Mouse (Mus musculus) ES-E14 (cell line): ENCODE data around the gene Gm17720. TPM values are rescaled to one million over a fixed set of nuclear protein-coding genes. Genes with fewer than 3 reads are reported as not detected.

Experiments
- DNase-seq: peaks from one replicate; pipeline ENCODE4 v3.0.0-alpha.2; 2013; ENCODE audit warnings: low read depth, low spot score
- H3K27ac ChIP-seq: 2 replicates; pipeline ENCODE4 v1.5.1; 2012; ENCODE audit warnings: low read depth, mild to moderate bottlenecking, low read length, moderate library complexity, mixed read lengths; ENCODE audit not compliant: poor library complexity, insufficient read depth, severe bottlenecking
- H3K36me3 ChIP-seq: 2 replicates; pipeline ENCODE4 v1.6.1; 2012; ENCODE audit warnings: mild to moderate bottlenecking, low read length, moderate library complexity, mixed read lengths; ENCODE audit not compliant: control insufficient read depth, poor library complexity, insufficient read depth, severe bottlenecking
- H3K4me1 ChIP-seq, 2 experiments: fragments of 150-350 bp in 1 of 2; sonication (generic) in 1 of 2; 2 replicates each; pipeline ENCODE4 v1.6.1; 2012; ENCODE audit warnings: low read length in 2 of 2, mild to moderate bottlenecking in 1 of 2, mixed read lengths in 1 of 2; ENCODE audit not compliant: control insufficient read depth in 2 of 2, insufficient read depth in 2 of 2, poor library complexity in 1 of 2
- H3K4me3 ChIP-seq, 2 experiments: fragments of 150-350 bp in 1 of 2; sonication (generic) in 1 of 2; 2 replicates each; pipeline ENCODE4 v1.5.1; 2012; ENCODE audit warnings: low read length in 2 of 2, low read depth in 1 of 2, mild to moderate bottlenecking in 1 of 2, mixed read lengths in 1 of 2; ENCODE audit not compliant: insufficient read depth in 1 of 2, poor library complexity in 1 of 2, severe bottlenecking in 1 of 2
- H3K9ac ChIP-seq: 2 replicates; pipeline ENCODE4 v1.6.1; 2012; ENCODE audit warnings: low read depth, mild to moderate bottlenecking, low read length, mixed read lengths; ENCODE audit not compliant: poor library complexity, insufficient read depth, severe bottlenecking
- H3K9me3 ChIP-seq: fragments of 150-350 bp; sonication (generic); 2 replicates; pipeline ENCODE4 v1.6.1; 2012; ENCODE audit warnings: low read depth, mild to moderate bottlenecking, low read length; ENCODE audit not compliant: control insufficient read depth, insufficient read depth
- CHD2 ChIP-seq: IDR thresholded peaks from 2 replicates; pipeline ENCODE4 v1.6.1; 2014; ENCODE audit warnings: mild to moderate bottlenecking, low read depth, low read length, inconsistent platforms
- HCFC1 ChIP-seq: IDR thresholded peaks from 2 replicates; pipeline ENCODE4 v1.6.1; 2012; ENCODE audit warnings: low read length, inconsistent platforms, borderline replicate concordance; ENCODE audit not compliant: insufficient read depth
- MAFK ChIP-seq: IDR thresholded peaks from 2 replicates; pipeline ENCODE4 v1.6.1; 2014; ENCODE audit warnings: mild to moderate bottlenecking, low read depth, low read length, inconsistent platforms; ENCODE audit not compliant: insufficient read depth
- ZC3H11A ChIP-seq: IDR thresholded peaks from 2 replicates; pipeline ENCODE4 v1.6.1; 2012; ENCODE audit warnings: low read depth, mild to moderate bottlenecking, inconsistent platforms, low read length, borderline replicate concordance
- ZNF384 ChIP-seq: IDR thresholded peaks from 2 replicates; pipeline ENCODE4 v1.6.1; 2012; ENCODE audit warnings: low read depth, low read length, inconsistent platforms
- in situ Hi-C, 2 experiments: fragments of 600-800 bp; cut with MboI; formaldehyde crosslinking; loops; one replicate each; pipeline ENCODE4 v1.15.1; 2025; ENCODE audit warnings: low sequenced_read_pairs in 2 of 2, inconsistent platforms in 1 of 2; ENCODE audit not compliant: unreplicated experiment in 2 of 2
- total RNA-seq: library from RNA; depleted of rRNA; stranded (reverse); fragments of 300-350 nt; gene quantifications from 2 replicates; pipeline ENCODE4 v1.2.3, GENCODE M21; 2012

The Gm17720 gene
- total RNA-seq, 1 experiment = not detected

DNA sequence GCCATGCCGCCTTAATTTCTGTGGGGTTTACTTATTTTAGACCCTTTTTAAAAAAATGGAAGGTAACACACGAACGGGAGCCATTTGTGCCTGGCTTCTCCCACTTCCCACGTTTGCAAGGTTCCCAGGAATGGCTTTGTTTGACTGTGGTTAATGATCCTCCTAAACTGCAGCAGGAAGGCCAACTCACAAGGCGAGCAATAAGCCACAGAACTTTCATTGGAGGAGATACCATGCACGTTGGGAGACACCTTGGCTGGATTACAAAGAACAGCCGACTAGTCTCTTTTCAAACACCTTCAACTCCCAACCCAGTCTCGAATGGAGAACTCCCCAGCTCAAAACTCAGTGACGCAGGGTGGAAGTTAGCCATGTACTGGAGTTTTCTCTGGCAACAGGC, 38.4 kb downstream of the Gm17720 start:
- in situ Hi-C loops = no loop called here
- no peak for TF ChIP-seq ZNF384
- no peak for TF ChIP-seq HCFC1
- no peak for TF ChIP-seq ZC3H11A
- no peak for TF ChIP-seq MAFK
- TF ChIP-seq CHD2 = no peak

DNA sequence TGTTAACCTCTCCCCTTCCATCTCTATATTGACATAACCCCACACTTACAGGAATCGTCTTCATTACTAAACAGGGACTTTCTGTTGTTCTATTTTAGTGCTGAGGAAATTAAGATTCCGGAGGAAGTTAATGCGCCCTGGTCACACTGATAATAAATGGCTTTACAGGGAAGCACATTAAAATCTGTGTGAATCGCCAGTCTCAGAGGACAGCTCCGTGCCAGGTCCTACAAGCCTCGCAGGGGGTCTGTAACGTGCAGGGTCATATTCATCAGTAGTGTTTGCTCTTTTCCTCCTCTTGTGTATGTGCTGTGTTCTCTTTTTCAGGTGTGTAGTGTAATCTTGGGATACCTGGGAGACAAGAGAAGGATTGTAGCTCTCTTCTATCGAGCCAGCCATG, 44.3 kb downstream of the Gm17720 start:
- no peak for DNase-seq

More for the DNA sequence above, 38.4 kb downstream of the Gm17720 start:
- Histone ChIP-seq H3K36me3 (no peaks in the 10 kb centered on the region), H3K9me3 (no peaks in the 10 kb centered on the region), H3K4me1 (no peaks in the 10 kb centered on the region), H3K9ac (no peak overlapping the region), H3K4me3 (no peak overlapping the region), H3K27ac (no peak overlapping the region)
- DNase-seq = no peak

DNA sequence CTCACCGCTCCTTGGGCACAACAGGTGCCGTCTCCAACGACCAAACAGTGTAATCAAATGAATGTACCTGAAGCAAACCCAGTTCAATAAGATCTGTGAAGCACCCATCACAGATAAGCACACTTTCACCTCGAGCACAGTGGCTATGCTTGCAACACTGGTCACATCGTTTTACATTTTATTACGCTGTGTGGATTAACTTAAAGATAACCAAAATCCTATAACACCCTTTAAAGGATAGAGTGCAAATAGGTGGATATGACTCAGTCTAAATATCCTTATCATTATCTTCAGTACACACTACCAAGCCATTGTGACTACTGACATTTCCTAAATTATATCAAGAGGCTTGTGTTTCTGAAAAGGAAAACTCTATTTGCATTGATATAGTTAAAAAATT, 51.3 kb downstream of the Gm17720 start:
- no peaks in the 10 kb centered on the region for H3K36me3 ChIP-seq
- H3K9ac ChIP-seq = no peak overlapping the region
- TF ChIP-seq MAFK (no peak), HCFC1 (no peak), ZNF384 (no peak), CHD2 (no peak), ZC3H11A (no peak)
- in situ Hi-C loops = no loop called here
- no peak for DNase-seq
- no peaks in the 10 kb centered on the region for H3K9me3 ChIP-seq
- H3K4me1 ChIP-seq = no peaks in the 10 kb centered on the region
- H3K4me3 ChIP-seq = no peak overlapping the region
- no peak overlapping the region for H3K27ac ChIP-seq

More for the DNA sequence above, 44.3 kb downstream of the Gm17720 start:
- H3K4me3 ChIP-seq = no peak overlapping the region
- in situ Hi-C loops = no loop called here
- H3K9ac ChIP-seq = no peak overlapping the region
- H3K27ac ChIP-seq = no peak overlapping the region
- TF ChIP-seq HCFC1 (no peak), ZC3H11A (no peak), MAFK (no peak), ZNF384 (no peak)
- H3K36me3 ChIP-seq = no peaks in the 10 kb centered on the region
- H3K9me3 ChIP-seq = no peaks in the 10 kb centered on the region
- H3K4me1 ChIP-seq = no peaks in the 10 kb centered on the region

DNA sequence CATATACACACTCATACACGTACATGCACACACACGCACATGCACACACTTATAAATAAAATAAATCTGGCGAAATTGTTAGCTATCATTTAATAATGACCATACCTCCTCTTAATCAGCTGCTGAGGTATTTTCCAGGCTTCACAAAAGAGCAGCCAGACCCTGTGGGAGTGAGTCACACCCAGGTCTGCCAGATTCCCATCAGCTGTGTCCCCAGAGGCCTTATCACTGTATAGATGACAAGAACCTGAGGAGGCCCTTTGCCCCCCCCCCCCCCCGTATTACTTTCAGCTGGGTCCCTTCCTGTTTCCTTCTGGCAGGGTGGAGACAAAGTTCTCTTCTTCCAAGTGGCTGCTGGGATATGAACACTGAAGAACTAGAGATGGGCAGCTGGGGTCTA, 62.0 kb downstream of the Gm17720 start:
- no peak overlapping the region for H3K9ac ChIP-seq
- in situ Hi-C loops = no loop called here
- H3K4me3 ChIP-seq = no peak overlapping the region
- H3K9me3 ChIP-seq = no peaks in the 10 kb centered on the region
- TF ChIP-seq CHD2 (no peak), ZNF384 (no peak), ZC3H11A (no peak), HCFC1 (no peak), MAFK (no peak)
- no peak overlapping the region for H3K27ac ChIP-seq
- H3K36me3 ChIP-seq = no peaks in the 10 kb centered on the region
- DNase-seq = no peak
- H3K4me1 ChIP-seq = no peaks in the 10 kb centered on the region

DNA sequence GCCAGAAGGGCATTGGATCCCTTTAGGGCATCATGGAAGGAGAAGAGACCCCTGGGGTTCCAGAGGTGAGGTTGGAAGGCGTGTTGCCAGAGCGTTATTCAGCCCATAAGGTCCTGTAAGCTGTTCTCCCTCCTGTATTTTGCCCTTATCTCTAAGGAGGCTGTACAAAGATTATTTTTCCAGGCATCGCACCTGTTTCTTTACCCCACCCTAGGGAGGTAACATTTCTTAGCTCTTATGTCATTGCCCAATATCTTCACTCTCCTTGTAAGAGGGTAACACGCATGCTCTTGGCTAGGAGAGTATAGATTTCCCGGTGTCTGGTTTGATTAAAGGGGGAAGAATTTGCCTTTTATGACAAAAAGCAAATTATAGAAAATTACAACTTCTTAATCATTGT, 62.9 kb downstream of the Gm17720 start, which contains the start of gene Chst4:
Chst4 (minus strand) TSS at position 82 of the 400 bp plus-strand sequence.
- no peak within 1 kb of the TSS for H3K27ac ChIP-seq
- no peaks in the 10 kb centered on the region for H3K9me3 ChIP-seq
- no peak for DNase-seq
- no peak within 1 kb of the TSS for H3K9ac ChIP-seq
- no peaks in the 10 kb centered on the region for H3K36me3 ChIP-seq
- no peak within 1 kb of the TSS for H3K4me3 ChIP-seq
- TF ChIP-seq MAFK = no peak
- TF ChIP-seq HCFC1 = no peak
- no peak for TF ChIP-seq ZNF384
- TF ChIP-seq CHD2 = no peak
- TF ChIP-seq ZC3H11A = no peak
- in situ Hi-C loops = no loop called here
- H3K4me1 ChIP-seq = no peaks in the 10 kb centered on the region
